Mouse (Mus musculus) brain, embryonic 14.5 days (tissue): ENCODE measurements at regions not wholly inside any gene's neighbourhood (a gene's known extent, or its start where the extent isn't known, plus 50 kb on each side); places are given as distances from the start of the nearest gene placed in this dataset.

Experiments used
- DNase-seq: peaks from one replicate; pipeline ENCODE4 v3.0.0-alpha.2; 2011; ENCODE audit warnings: low read depth
- CTCF ChIP-seq: fragments of 200-500 bp; IDR thresholded peaks from 2 replicates; pipeline ENCODE4 v1.5.1; 2012; ENCODE audit warnings: inconsistent platforms, mild to moderate bottlenecking, moderate library complexity, borderline replicate concordance; ENCODE audit not compliant: insufficient read depth, insufficient read length; ENCODE audit errors: extremely low read depth
- POLR2A ChIP-seq: fragments of 200-500 bp; IDR thresholded peaks from 2 replicates; pipeline ENCODE4 v1.6.1; 2012; ENCODE audit warnings: mild to moderate bottlenecking, inconsistent platforms, borderline replicate concordance; ENCODE audit not compliant: poor library complexity, insufficient read depth, insufficient read length, severe bottlenecking; ENCODE audit errors: extremely low read depth

DNA sequence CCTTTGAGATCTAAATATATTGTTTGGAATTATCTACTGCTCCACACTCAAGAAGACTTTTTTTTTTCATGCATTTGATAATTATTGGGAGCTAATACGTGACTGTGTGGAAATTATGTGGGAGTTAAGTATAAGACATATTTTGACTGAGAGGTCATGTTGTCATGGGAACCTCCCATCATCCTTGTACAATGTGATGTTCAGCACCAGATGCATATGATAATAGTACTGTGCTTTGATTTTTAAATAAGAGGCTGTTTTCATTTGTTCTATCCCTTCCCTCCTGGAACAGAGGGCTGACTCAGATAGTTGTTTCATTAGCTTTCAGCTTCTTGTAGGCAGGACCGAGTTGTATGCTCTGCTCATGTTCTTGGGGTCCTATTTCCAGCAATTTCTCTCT, 190.6 kb upstream of the Malrd1 start:
- TF ChIP-seq CTCF (no peak), POLR2A (no peak)
- peak; percentile 15 for DNase-seq

DNA sequence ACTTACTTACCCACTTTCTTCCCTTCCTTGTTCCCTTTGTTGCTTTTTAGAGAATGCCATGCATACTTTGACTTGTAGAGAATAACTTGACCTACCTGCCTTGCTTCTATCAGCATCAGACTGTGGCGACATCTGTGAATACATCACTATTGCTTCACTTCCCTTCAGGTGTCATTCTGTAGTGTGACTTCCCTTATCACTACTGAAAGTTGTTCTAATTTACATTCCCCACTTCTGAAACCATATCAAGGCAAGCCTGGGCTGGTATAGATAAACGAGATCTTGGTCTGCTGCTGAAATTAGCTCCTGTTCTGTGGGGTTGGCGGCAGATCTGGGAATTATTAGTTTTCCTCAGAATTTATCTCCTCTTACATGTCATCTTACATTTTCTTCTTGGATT, 178.3 kb upstream of the Malrd1 start:
- TF ChIP-seq POLR2A (no peak), CTCF (no peak)
- no peak for DNase-seq
